Mouse (Mus musculus): Measurements from ENCODE around the gene Mtnr1a. TPM values are rescaled to one million over a fixed set of nuclear protein-coding genes. Genes with fewer than 3 reads are reported as not detected.
A peak's percentile ranks its signal among the peaks of the same experiment; 100 is the strongest.

Mtnr1a gene
- polyA plus RNA-seq, 2 experiments = 0.26 TPM; not detected in 1

GRCm38 (mm10) chr8:45038350-45038749 lies 30.6 kb upstream of the Mtnr1a start:
- TF ChIP-seq POLR2A (IDR thresholded peaks at IDR 0.05; ENCODE audit: borderline replicate concordance, extremely low read depth, insufficient read depth, insufficient read length) = no peak
- no peak for DNase-seq (ENCODE audit: low spot score)
- no peak overlapping the region for H3K4me2 ChIP-seq (replicated peaks; ENCODE audit: low read depth, low read length, severe bottlenecking)
- no peak overlapping the region for H3K9ac ChIP-seq (ENCODE audit: low read depth, low read length, severe bottlenecking)
- H3K27me3 ChIP-seq (ENCODE audit: control insufficient read depth, insufficient read depth, low read length) = no peaks in the 10 kb centered on the region
- no peaks in the 10 kb centered on the region for H3K4me1 ChIP-seq (ENCODE audit: control insufficient read depth, insufficient read depth, low read length)
- WGBS = 87% methylated on average over 15 of the region's 15 CpGs
- peaks cover 98% of the 10 kb centered on the region for H3K36me3 ChIP-seq (ENCODE audit: control insufficient read depth, insufficient read depth, low read length)
- H3K9me3 ChIP-seq (ENCODE audit: control insufficient read depth, low read length) = no peaks in the 10 kb centered on the region
- H3K4me3 ChIP-seq (replicated peaks; ENCODE audit: low read length) = no peak overlapping the region
- H3K27ac ChIP-seq (replicated peaks; ENCODE audit: low read depth, low read length) = no peak overlapping the region
- peak; percentile 54; the same call in 1 of the 2 replicates for ATAC-seq (ENCODE audit: low FRiP score, low read depth)

- ATAC-seq (ENCODE audit: low FRiP score, low read depth) (no peak), DNase-seq (ENCODE audit: low spot score) (no peak)
- Histone ChIP-seq H3K36me3 (ENCODE audit: control insufficient read depth, insufficient read depth, low read length) (peaks cover 80% of the 10 kb centered on the region), H3K27ac (replicated peaks; ENCODE audit: low read depth, low read length) (no peak overlapping the region), H3K4me3 (replicated peaks; ENCODE audit: low read length) (no peak overlapping the region), H3K9me3 (ENCODE audit: control insufficient read depth, low read length) (no peaks in the 10 kb centered on the region), H3K4me2 (replicated peaks; ENCODE audit: low read depth, low read length, severe bottlenecking) (no peak overlapping the region), H3K27me3 (ENCODE audit: control insufficient read depth, insufficient read depth, low read length) (no peaks in the 10 kb centered on the region), H3K9ac (ENCODE audit: low read depth, low read length, severe bottlenecking) (no peak overlapping the region), H3K4me1 (ENCODE audit: control insufficient read depth, insufficient read depth, low read length) (no peaks in the 10 kb centered on the region)
- 94% methylated on average over 26 of the region's 26 CpGs for WGBS
- no peak for TF ChIP-seq POLR2A (IDR thresholded peaks at IDR 0.05; ENCODE audit: borderline replicate concordance, extremely low read depth, insufficient read depth, insufficient read length)
Observed at GRCm38 (mm10) chr8:45044160-45044559, 24.8 kb upstream of the Mtnr1a start.

GRCm38 (mm10) chr8:45050451-45050850 lies 18.5 kb upstream of the Mtnr1a start:
- ATAC-seq (ENCODE audit: low FRiP score, low read depth) (no peak), DNase-seq (ENCODE audit: low spot score) (no peak)
- Histone ChIP-seq H3K9me3 (ENCODE audit: control insufficient read depth, low read length) (no peaks in the 10 kb centered on the region), H3K27me3 (ENCODE audit: control insufficient read depth, insufficient read depth, low read length) (no peaks in the 10 kb centered on the region), H3K36me3 (ENCODE audit: control insufficient read depth, insufficient read depth, low read length) (peaks cover 68% of the 10 kb centered on the region), H3K27ac (replicated peaks; ENCODE audit: low read depth, low read length) (no peak overlapping the region), H3K4me1 (ENCODE audit: control insufficient read depth, insufficient read depth, low read length) (no peaks in the 10 kb centered on the region), H3K4me3 (replicated peaks; ENCODE audit: low read length) (no peak overlapping the region), H3K9ac (ENCODE audit: low read depth, low read length, severe bottlenecking) (no peak overlapping the region), H3K4me2 (replicated peaks; ENCODE audit: low read depth, low read length, severe bottlenecking) (no peak overlapping the region)
- no peak for TF ChIP-seq POLR2A (IDR thresholded peaks at IDR 0.05; ENCODE audit: borderline replicate concordance, extremely low read depth, insufficient read depth, insufficient read length)
- 90% methylated on average over 8 of the region's 8 CpGs for WGBS

- no peak overlapping the region for H3K4me2 ChIP-seq (replicated peaks; ENCODE audit: low read depth, low read length, severe bottlenecking)
- H3K9me3 ChIP-seq (ENCODE audit: control insufficient read depth, low read length) = no peaks in the 10 kb centered on the region
- H3K36me3 ChIP-seq (ENCODE audit: control insufficient read depth, insufficient read depth, low read length) = peaks cover 64% of the 10 kb centered on the region
- no peaks in the 10 kb centered on the region for H3K27me3 ChIP-seq (ENCODE audit: control insufficient read depth, insufficient read depth, low read length)
- no peak overlapping the region for H3K27ac ChIP-seq (replicated peaks; ENCODE audit: low read depth, low read length)
- H3K4me3 ChIP-seq (replicated peaks; ENCODE audit: low read length) = no peak overlapping the region
- TF ChIP-seq POLR2A (IDR thresholded peaks at IDR 0.05; ENCODE audit: borderline replicate concordance, extremely low read depth, insufficient read depth, insufficient read length) = no peak
- ATAC-seq (ENCODE audit: low FRiP score, low read depth) = no peak
- H3K9ac ChIP-seq (ENCODE audit: low read depth, low read length, severe bottlenecking) = no peak overlapping the region
- no peak for DNase-seq (ENCODE audit: low spot score)
- H3K4me1 ChIP-seq (ENCODE audit: control insufficient read depth, insufficient read depth, low read length) = no peaks in the 10 kb centered on the region
- WGBS = 97% methylated on average over 30 of the region's 30 CpGs
Observed at GRCm38 (mm10) chr8:45051236-45051635, 17.7 kb upstream of the Mtnr1a start.

- no peak overlapping the region for H3K9ac ChIP-seq (ENCODE audit: low read depth, low read length, severe bottlenecking)
Observed at GRCm38 (mm10) chr8:45052205-45052604, 16.7 kb upstream of the Mtnr1a start.

GRCm38 (mm10) chr8:45052618-45053017 lies 16.3 kb upstream of the Mtnr1a start:
- no peak for DNase-seq (ENCODE audit: low spot score)
- Histone ChIP-seq H3K4me2 (replicated peaks; ENCODE audit: low read depth, low read length, severe bottlenecking) (no peak overlapping the region), H3K4me3 (replicated peaks; ENCODE audit: low read length) (no peak overlapping the region), H3K27ac (replicated peaks; ENCODE audit: low read depth, low read length) (no peak overlapping the region), H3K4me1 (ENCODE audit: control insufficient read depth, insufficient read depth, low read length) (no peaks in the 10 kb centered on the region), H3K27me3 (ENCODE audit: control insufficient read depth, insufficient read depth, low read length) (no peaks in the 10 kb centered on the region), H3K9ac (ENCODE audit: low read depth, low read length, severe bottlenecking) (no peak overlapping the region), H3K9me3 (ENCODE audit: control insufficient read depth, low read length) (no peaks in the 10 kb centered on the region), H3K36me3 (ENCODE audit: control insufficient read depth, insufficient read depth, low read length) (peaks cover 54% of the 10 kb centered on the region)
- 95% methylated on average over 9 of the region's 9 CpGs for WGBS
- ATAC-seq (ENCODE audit: low FRiP score, low read depth) = no peak
- TF ChIP-seq POLR2A (IDR thresholded peaks at IDR 0.05; ENCODE audit: borderline replicate concordance, extremely low read depth, insufficient read depth, insufficient read length) = no peak

More at GRCm38 (mm10) chr8:45052205-45052604, 16.7 kb upstream of the Mtnr1a start:
- no peak overlapping the region for H3K27ac ChIP-seq (replicated peaks; ENCODE audit: low read depth, low read length)
- H3K36me3 ChIP-seq (ENCODE audit: control insufficient read depth, insufficient read depth, low read length) = peaks cover 55% of the 10 kb centered on the region
- no peak overlapping the region for H3K4me2 ChIP-seq (replicated peaks; ENCODE audit: low read depth, low read length, severe bottlenecking)
- H3K27me3 ChIP-seq (ENCODE audit: control insufficient read depth, insufficient read depth, low read length) = no peaks in the 10 kb centered on the region
- 78% methylated on average over 1 of the region's 1 CpGs for WGBS
- ATAC-seq (ENCODE audit: low FRiP score, low read depth) (no peak), DNase-seq (ENCODE audit: low spot score) (peak; percentile 33)
- no peak overlapping the region for H3K4me3 ChIP-seq (replicated peaks; ENCODE audit: low read length)
- H3K4me1 ChIP-seq (ENCODE audit: control insufficient read depth, insufficient read depth, low read length) = no peaks in the 10 kb centered on the region
- no peak for TF ChIP-seq POLR2A (IDR thresholded peaks at IDR 0.05; ENCODE audit: borderline replicate concordance, extremely low read depth, insufficient read depth, insufficient read length)
- H3K9me3 ChIP-seq (ENCODE audit: control insufficient read depth, low read length) = no peaks in the 10 kb centered on the region

Data from limb, embryonic 14.5 days (tissue).